Mouse (Mus musculus) inflammation-experienced regulatory T-cells, adult 6 months (primary cell): Measurements from ENCODE around the gene Nlrp6. TPM values are rescaled to one million over a fixed set of nuclear protein-coding genes. Genes with fewer than 3 reads are reported as not detected.
"Not testable (repeated sequence)": the region's sequence is repeated elsewhere in the genome, so short reads cannot be mapped to it uniquely, and the experiment has no call there.

ENCODE experiments used
- ATAC-seq: one replicate; pipeline ENCODE4 v1.8.0; 2017
- polyA plus RNA-seq, 3 experiments: library from polyadenylated mRNA; unstranded; fragments of 100-300 nt; shearing (Covaris generic); gene quantifications; one replicate each; pipeline ENCODE4 v1.2.1; 2017

Nlrp6 gene
- polyA plus RNA-seq, 3 experiments from 2014 or later: not detected

DNA sequence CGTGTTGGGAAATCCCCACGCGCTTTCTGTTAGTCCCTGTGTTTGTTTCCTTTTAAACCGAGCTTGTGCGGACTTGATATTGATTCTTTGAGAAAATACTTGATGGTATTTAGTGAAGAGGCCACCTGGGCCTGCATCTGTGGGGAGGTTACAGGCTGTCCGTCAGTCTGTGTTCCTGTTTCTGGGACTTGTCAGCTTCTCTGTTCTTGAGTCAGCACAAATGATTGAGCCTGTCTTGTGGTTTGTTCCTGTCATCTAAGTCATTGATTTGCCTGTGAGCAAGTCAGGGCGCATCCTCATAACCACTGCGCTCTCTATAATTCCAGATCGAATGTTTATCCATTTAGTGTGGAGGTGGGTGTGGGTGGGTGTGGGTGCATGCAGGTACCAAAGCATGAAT is 56.0 kb downstream of the Nlrp6 start:
- not testable (repeated sequence) for ATAC-seq

Other genes starting within 250 kb of the Nlrp6 start
- under 1 TPM in 1 of 3 experiments, not detected in 2; 0.05 TPM for gene Olfr45, start 239.0 kb upstream of the Nlrp6 start, polyA plus RNA-seq
- gene Olfr541, start 223.6 kb upstream of the Nlrp6 start, polyA plus RNA-seq: not detected
- not detected for gene Cyp2e1, start 157.2 kb upstream of the Nlrp6 start, polyA plus RNA-seq
- not detected for gene Syce1, start 133.1 kb upstream of the Nlrp6 start, polyA plus RNA-seq
- gene Zfp941, start 98.7 kb upstream of the Nlrp6 start, polyA plus RNA-seq: under 1 TPM in 2 of 3 experiments, not detected in 1; 0.40 TPM
- not detected for gene Urah, start 85.9 kb upstream of the Nlrp6 start, polyA plus RNA-seq
- not detected for gene Scgb1c1, start 75.4 kb upstream of the Nlrp6 start, polyA plus RNA-seq
- gene Odf3, start 73.1 kb upstream of the Nlrp6 start, polyA plus RNA-seq: not detected
- gene Gm45785, start 64.6 kb upstream of the Nlrp6 start, polyA plus RNA-seq: not detected
- 10 to 100 TPM; 57.0 to 69.1 (median 66.3) TPM for gene Ric8a, start 63.9 kb upstream of the Nlrp6 start, polyA plus RNA-seq
- gene Bet1l, start 63.3 kb upstream of the Nlrp6 start, polyA plus RNA-seq: 10 to 100 TPM; 43.0 to 59.7 (median 53.0) TPM
- 100 to 1,000 TPM in 2 of 3 experiments, 10 to 100 TPM in 1; 98.5 to 206 (median 105) TPM for gene Psmd13, start 38.9 kb upstream of the Nlrp6 start, polyA plus RNA-seq
- gene Sirt3, start 38.6 kb upstream of the Nlrp6 start, polyA plus RNA-seq: 10 to 100 TPM in 2 of 3 experiments, 1 to 10 TPM in 1; 9.1 to 10.8 (median 10.6) TPM
- not detected for gene Cox8b, start 20.5 kb upstream of the Nlrp6 start, polyA plus RNA-seq
- 10 to 100 TPM; 16.6 to 22.5 (median 18.2) TPM for gene Pgghg, start 20.5 kb downstream of the Nlrp6 start, polyA plus RNA-seq
- under 1 TPM in 1 of 3 experiments, not detected in 2; 0.46 TPM for gene Ifitm5, start 29.4 kb downstream of the Nlrp6 start, polyA plus RNA-seq
- gene Gm45717, start 35.0 kb downstream of the Nlrp6 start, polyA plus RNA-seq: not detected
- gene Ifitm2, start 35.1 kb downstream of the Nlrp6 start, polyA plus RNA-seq: 10 to 100 TPM; 60.0 to 93.0 (median 74.2) TPM
- gene Ifitm1, start 46.3 kb downstream of the Nlrp6 start, polyA plus RNA-seq: 1 to 10 TPM in 1 of 3 experiments, under 1 TPM in 1, not detected in 1; 0.54 to 6.6 TPM
- 10 to 100 TPM in 1 of 3 experiments, 1 to 10 TPM in 2; 2.7 to 11.2 (median 3.0) TPM for gene Ifitm3, start 89.9 kb downstream of the Nlrp6 start, polyA plus RNA-seq
- under 1 TPM in 1 of 3 experiments, not detected in 2; 0.94 TPM for gene Ifitm6, start 97.0 kb downstream of the Nlrp6 start, polyA plus RNA-seq
- not detected for gene Gm17387, start 108.2 kb downstream of the Nlrp6 start, polyA plus RNA-seq
- 10 to 100 TPM; 11.1 to 13.1 (median 12.5) TPM for gene B4galnt4, start 140.2 kb downstream of the Nlrp6 start, polyA plus RNA-seq
- gene Pkp3, start 157.3 kb downstream of the Nlrp6 start, polyA plus RNA-seq: 100 to 1,000 TPM; 413 to 487 (median 426) TPM
- 100 to 1,000 TPM; 149 to 208 (median 206) TPM for gene Sigirr, start 179.7 kb downstream of the Nlrp6 start, polyA plus RNA-seq
- gene Ano9, start 196.9 kb downstream of the Nlrp6 start, polyA plus RNA-seq: not detected
- 1 to 10 TPM; 6.2 to 9.3 (median 7.0) TPM for gene Ptdss2, start 201.5 kb downstream of the Nlrp6 start, polyA plus RNA-seq